Mouse (Mus musculus) heart, embryonic 16.5 days (tissue): ENCODE data around the gene Fam189b. TPM values are rescaled to one million over a fixed set of nuclear protein-coding genes. Genes with fewer than 3 reads are reported as not detected.

Experiments
- ATAC-seq: fragments of 200-750 bp; cut with Nextera tagmentation; replicated peaks from 2 replicates; pipeline ENCODE4 v1.8.0; 2017; ENCODE audit warnings: moderate number of reproducible peaks; ENCODE audit not compliant: insufficient read depth, low FRiP score; ENCODE audit errors: extremely low read depth
- H3K27ac ChIP-seq: fragments of 300-500 bp; sonication (generic); 2 replicates; pipeline ENCODE4 v1.5.1; 2014; ENCODE audit warnings: mild to moderate bottlenecking, low read length, control low read depth, moderate library complexity
- H3K27me3 ChIP-seq: fragments of 300-500 bp; sonication (generic); 2 replicates; pipeline ENCODE4 v1.6.1; 2014; ENCODE audit warnings: low read length, mixed read lengths; ENCODE audit not compliant: control insufficient read depth, insufficient read depth
- H3K36me3 ChIP-seq: fragments of 300-500 bp; sonication (generic); 2 replicates; pipeline ENCODE4 v1.6.1; 2014; ENCODE audit not compliant: control insufficient read depth, insufficient read depth
- H3K4me1 ChIP-seq: fragments of 300-500 bp; sonication (generic); 2 replicates; pipeline ENCODE4 v1.6.1; 2014; ENCODE audit warnings: low read length, mixed read lengths; ENCODE audit not compliant: control insufficient read depth, insufficient read depth
- H3K4me2 ChIP-seq: fragments of 300-500 bp; sonication (generic); 2 replicates; pipeline ENCODE4 v1.6.1; 2014; ENCODE audit warnings: low read depth, mild to moderate bottlenecking, control low read depth, low read length
- H3K4me3 ChIP-seq: fragments of 300-500 bp; sonication (generic); 2 replicates; pipeline ENCODE4 v1.5.1; 2014; ENCODE audit warnings: mild to moderate bottlenecking, control low read depth, low read length
- H3K9ac ChIP-seq: fragments of 300-500 bp; sonication (generic); 2 replicates; pipeline ENCODE4 v1.6.1; 2014; ENCODE audit warnings: low read length, control low read depth
- H3K9me3 ChIP-seq: fragments of 300-500 bp; sonication (generic); replicated peaks from 2 replicates; pipeline ENCODE4 v1.6.1; 2016; ENCODE audit warnings: low read length; ENCODE audit not compliant: control insufficient read depth
- WGBS: fragments of 180-500 bp; shearing (Covaris S2); extraction: QIAGEN DNeasy Blood & Tissue Kit; methylation state at CpG from one replicate; pipeline ENCODE4 v1.1.7; 2014; 5-methylcytosine and 5-hydroxymethylcytosine counted together
- polyA plus RNA-seq: library from polyadenylated mRNA; unstranded; fragments of >200 nt; fragmentation: Nextera tagmentation; extraction: Ambion mirVana; gene quantifications from 2 replicates; pipeline ENCODE4 v1.2.1, GENCODE M21; 2015

Fam189b gene
- polyA plus RNA-seq, 1 experiment from 2014 or later: 17.7 TPM

- peak overlapping the region; percentile 58 for H3K9ac ChIP-seq
- 0 out of 2 replicates have a peak overlapping the region, but pooled peaks have one; percentile 20 for H3K27ac ChIP-seq
- H3K27me3 ChIP-seq: peaks cover 16% of the 10 kb centered on the region; the same call in 1 of the 2 replicates
- peak; percentile 72 for ATAC-seq
- H3K4me1 ChIP-seq: peaks cover 12% of the 10 kb centered on the region
- peak overlapping the region; percentile 76 for H3K4me2 ChIP-seq
- no peaks in the 10 kb centered on the region for H3K36me3 ChIP-seq
- H3K4me3 ChIP-seq: peak overlapping the region; percentile 61
- WGBS: 4% methylated on average over 41 of the region's 41 CpGs
- no peaks in the 10 kb centered on the region for H3K9me3 ChIP-seq
Observed at GRCm38 (mm10) chr3:89227307-89228179, 44.6 kb downstream of the Fam189b start.

GRCm38 (mm10) chr3:89228180-89228549 is 45.2 kb downstream of the Fam189b start:
- Histone ChIP-seq H3K27me3 (peaks cover 16% of the 10 kb centered on the region; the same call in 1 of the 2 replicates), H3K36me3 (no peaks in the 10 kb centered on the region), H3K9me3 (no peaks in the 10 kb centered on the region), H3K4me2 (peak overlapping the region; percentile 76), H3K4me1 (peaks cover 19% of the 10 kb centered on the region), H3K27ac (0 out of 2 replicates have a peak overlapping the region, but pooled peaks have one; percentile 26), H3K9ac (peak overlapping the region; percentile 68), H3K4me3 (peak overlapping the region; percentile 61)
- ATAC-seq: peak; percentile 49
- WGBS: 1% methylated on average over 20 of the region's 20 CpGs

DNA sequence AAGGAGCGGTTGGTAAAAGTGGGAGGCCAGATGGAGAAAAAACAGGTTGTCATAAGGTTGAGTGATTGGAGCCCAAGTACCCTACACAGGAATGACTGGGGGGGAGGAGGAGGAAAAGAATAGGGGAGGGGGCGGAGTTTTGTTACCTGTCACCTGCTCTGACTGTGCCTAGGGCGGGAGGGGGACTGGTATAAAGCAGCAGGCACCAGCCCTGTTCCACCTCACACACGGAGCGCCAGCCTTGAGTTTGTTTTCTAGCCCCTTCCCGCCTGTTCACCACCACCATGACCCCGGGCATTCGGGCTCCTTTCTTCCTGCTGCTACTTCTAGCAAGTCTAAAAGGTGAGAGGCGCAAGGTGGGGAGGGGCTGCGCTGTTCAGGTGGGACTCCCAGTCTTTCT is 45.9 kb downstream of the Fam189b start, which contains the start of gene Muc1:
Muc1 (plus strand) TSS at position 222 of the 400 bp plus-strand sequence.
- Histone ChIP-seq H3K27me3 (peaks cover 16% of the 10 kb centered on the region; the same call in 1 of the 2 replicates), H3K36me3 (no peaks in the 10 kb centered on the region), H3K4me2 (peak within 1 kb of the TSS; percentile 76), H3K4me3 (peak within 1 kb of the TSS; percentile 61), H3K9me3 (no peaks in the 10 kb centered on the region), H3K27ac (0 out of 2 replicates have a peak within 1 kb of the TSS, but pooled peaks have one; percentile 26), H3K9ac (peak within 1 kb of the TSS; percentile 68), H3K4me1 (peaks cover 25% of the 10 kb centered on the region)
- ATAC-seq: no peak
- WGBS: 33% methylated on average over 10 of the region's 10 CpGs

DNA sequence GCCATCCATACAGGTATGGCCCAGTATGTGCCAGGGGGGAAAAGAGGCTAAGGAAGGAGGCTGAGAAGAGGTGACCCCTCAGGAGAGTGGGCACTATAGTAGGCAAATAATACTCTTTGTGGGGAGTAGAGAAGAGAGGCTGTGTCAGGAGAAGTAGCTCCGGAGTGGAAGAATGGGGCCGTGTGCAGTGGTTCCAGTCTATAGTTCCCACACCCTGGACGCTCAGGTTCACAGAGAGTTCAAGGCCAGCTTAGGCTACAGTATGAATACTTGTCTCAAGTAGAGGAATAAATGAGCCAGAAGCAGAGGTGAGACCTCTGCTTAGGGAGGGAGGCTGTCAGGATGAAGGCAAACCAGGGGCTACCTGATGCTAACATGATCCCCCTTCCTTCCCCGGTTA is 46.3 kb downstream of the Fam189b start:
- Histone ChIP-seq H3K4me3 (no peak overlapping the region), H3K9me3 (no peaks in the 10 kb centered on the region), H3K4me1 (peaks cover 26% of the 10 kb centered on the region), H3K36me3 (no peaks in the 10 kb centered on the region), H3K9ac (no peak overlapping the region), H3K27me3 (peaks cover 16% of the 10 kb centered on the region; the same call in 1 of the 2 replicates), H3K4me2 (no peak overlapping the region), H3K27ac (no peak overlapping the region)
- WGBS: 67% methylated on average over 4 of the region's 4 CpGs
- no peak for ATAC-seq

GRCm38 (mm10) chr3:89230561-89230960 is 47.6 kb downstream of the Fam189b start:
- Histone ChIP-seq H3K4me2 (no peak overlapping the region), H3K9ac (no peak overlapping the region), H3K36me3 (no peaks in the 10 kb centered on the region), H3K27ac (no peak overlapping the region), H3K4me1 (peaks cover 26% of the 10 kb centered on the region), H3K9me3 (no peaks in the 10 kb centered on the region), H3K4me3 (no peak overlapping the region), H3K27me3 (peaks cover 15% of the 10 kb centered on the region; the same call in 1 of the 2 replicates)
- no peak for ATAC-seq
- WGBS: 63% methylated on average over 2 of the region's 2 CpGs

GRCm38 (mm10) chr3:89231345-89231744 is 48.4 kb downstream of the Fam189b start:
- no peaks in the 10 kb centered on the region for H3K9me3 ChIP-seq
- peaks cover 26% of the 10 kb centered on the region for H3K4me1 ChIP-seq
- ATAC-seq: no peak
- H3K4me2 ChIP-seq: no peak overlapping the region
- WGBS: 39% methylated on average over 7 of the region's 7 CpGs
- no peak overlapping the region for H3K4me3 ChIP-seq
- no peak overlapping the region for H3K9ac ChIP-seq
- no peak overlapping the region for H3K27ac ChIP-seq
- H3K27me3 ChIP-seq: peaks cover 7% of the 10 kb centered on the region; the same call in 1 of the 2 replicates
- no peaks in the 10 kb centered on the region for H3K36me3 ChIP-seq

DNA sequence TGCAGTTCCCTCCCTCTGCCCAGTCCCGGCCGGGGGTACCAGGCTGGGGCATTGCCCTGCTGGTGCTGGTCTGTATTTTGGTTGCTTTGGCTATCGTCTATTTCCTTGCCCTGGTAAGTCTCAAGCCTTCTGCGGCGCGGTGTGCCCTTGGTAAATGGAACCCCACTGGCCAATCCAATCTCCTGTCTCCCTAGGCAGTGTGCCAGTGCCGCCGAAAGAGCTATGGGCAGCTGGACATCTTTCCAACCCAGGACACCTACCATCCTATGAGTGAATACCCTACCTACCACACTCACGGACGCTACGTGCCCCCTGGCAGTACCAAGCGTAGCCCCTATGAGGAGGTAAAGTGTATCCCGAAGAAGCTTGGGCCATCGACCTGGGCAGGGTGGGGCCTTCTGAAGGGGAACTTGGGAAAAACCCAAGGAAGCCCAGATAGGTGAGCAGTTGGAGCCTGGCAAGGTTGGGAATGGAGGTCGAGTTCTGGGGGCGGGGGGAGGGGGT is 48.9 kb downstream of the Fam189b start:
- Histone ChIP-seq H3K4me2 (no peak overlapping the region), H3K27me3 (0 out of 2 replicates have a peak, but pooled peaks cover 3% of the 10 kb centered on the region), H3K36me3 (no peaks in the 10 kb centered on the region), H3K27ac (no peak overlapping the region), H3K4me3 (no peak overlapping the region), H3K9me3 (no peaks in the 10 kb centered on the region), H3K9ac (no peak overlapping the region), H3K4me1 (peaks cover 24% of the 10 kb centered on the region)
- WGBS: 71% methylated on average over 16 of the region's 16 CpGs
- ATAC-seq: no peak

DNA sequence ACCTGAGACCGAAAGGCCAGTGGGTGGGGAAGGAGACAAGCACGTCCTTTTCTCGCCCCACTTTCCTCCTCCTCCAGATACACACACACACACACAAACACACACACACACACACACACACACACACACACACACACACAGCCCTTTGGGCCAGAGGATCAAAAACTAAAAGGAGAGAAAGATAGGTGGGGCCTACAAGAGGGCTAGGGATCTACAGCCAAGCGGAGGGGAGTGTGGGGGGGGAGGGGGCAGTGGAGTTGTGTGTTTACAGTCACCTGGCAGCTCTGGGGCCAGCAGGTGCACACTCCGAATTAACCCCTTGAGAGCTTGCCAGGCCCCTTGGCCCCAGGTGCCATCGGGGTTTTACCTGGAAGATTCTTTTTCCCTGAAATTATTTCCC is 49.7 kb downstream of the Fam189b start:
- no peaks in the 10 kb centered on the region for H3K9me3 ChIP-seq
- no peak overlapping the region; the same call in 1 of the 2 replicates for H3K27ac ChIP-seq
- WGBS: 69% methylated on average over 6 of the region's 6 CpGs
- no peak overlapping the region for H3K9ac ChIP-seq
- no peak overlapping the region for H3K4me2 ChIP-seq
- H3K36me3 ChIP-seq: no peaks in the 10 kb centered on the region
- peaks cover 18% of the 10 kb centered on the region for H3K4me1 ChIP-seq
- no peak overlapping the region for H3K4me3 ChIP-seq
- H3K27me3 ChIP-seq: 0 out of 2 replicates have a peak, but pooled peaks cover 3% of the 10 kb centered on the region
- ATAC-seq: no peak
